Mouse (Mus musculus) CH12.LX (cell line): ENCODE results near the gene Ampd3.

Source experiments
- CTCF ChIP-seq, 2 experiments: IDR thresholded peaks in 1 of 2; conservative IDR thresholded peaks in 1 of 2; 2 replicates each; pipeline ENCODE4 v1.5.1; 2011 to 2012; ENCODE audit warnings: low read depth in 2 of 2, low read length in 2 of 2, improper control_type of control experiment in 1 of 2, inconsistent platforms in 1 of 2, mild to moderate bottlenecking in 1 of 2, moderate library complexity in 1 of 2
- HCFC1 ChIP-seq: IDR thresholded peaks from 2 replicates; pipeline ENCODE4 v1.6.1; 2012; ENCODE audit warnings: low read depth, mild to moderate bottlenecking, inconsistent platforms, low read length, improper control_type of control experiment
- KAT2A ChIP-seq: IDR thresholded peaks from 2 replicates; pipeline ENCODE4 v1.6.1; 2012; ENCODE audit warnings: low read length, improper control_type of control experiment, inconsistent platforms; ENCODE audit not compliant: insufficient replicate concordance
- MEF2A ChIP-seq: IDR thresholded peaks from 2 replicates; pipeline ENCODE4 v1.6.1; 2014; ENCODE audit warnings: low read depth, mild to moderate bottlenecking, inconsistent platforms, low read length, improper control_type of control experiment, borderline replicate concordance
- POLR2A ChIP-seq: IDR thresholded peaks from 2 replicates; pipeline ENCODE4 v1.6.1; 2011; ENCODE audit warnings: low read depth, mild to moderate bottlenecking, improper control_type of control experiment, low read length
- RCOR1 ChIP-seq: conservative IDR thresholded peaks from 2 replicates; pipeline ENCODE4 v1.6.1; 2012; ENCODE audit warnings: low read depth, mild to moderate bottlenecking, inconsistent platforms, low read length, improper control_type of control experiment
- SIN3A ChIP-seq: IDR thresholded peaks from 2 replicates; pipeline ENCODE4 v1.6.1; 2012; ENCODE audit warnings: low read length, improper control_type of control experiment, inconsistent platforms

- no peak for TF ChIP-seq POLR2A
- TF ChIP-seq KAT2A = no peak
- TF ChIP-seq CTCF (conservative IDR thresholded peaks at IDR 0.05 in 1 of 2, IDR thresholded peaks at IDR 0.05 in 1 of 2; ENCODE audit: low read depth in 2 of 2, low read length in 2 of 2) = no peak
- TF ChIP-seq RCOR1 = no peak
- no peak for TF ChIP-seq MEF2A
- no peak for TF ChIP-seq HCFC1
- TF ChIP-seq SIN3A = no peak
Observed at GRCm38 (mm10) chr7:110762605-110763180, 5.3 kb upstream of the Ampd3 start.
